Mouse (Mus musculus) c-Kit-positive CD71-positive TER-119-positive erythroid progenitor cells, embryonic 14.5 days (primary cell): Measurements from ENCODE around the gene Scamp1.

ENCODE experiments used
- DNase-seq: peaks from one replicate; pipeline ENCODE4 v3.0.0-alpha.2; 2013; ENCODE audit warnings: low spot score

The Scamp1 gene

GRCm38 (mm10) chr13:94224717-94225705 is 60.6 kb downstream of the Scamp1 start:
- DNase-seq = no peak

GRCm38 (mm10) chr13:94223609-94224008 is 62.0 kb downstream of the Scamp1 start:
- DNase-seq = no peak

GRCm38 (mm10) chr13:94212716-94213115 is 72.9 kb downstream of the Scamp1 start:
- DNase-seq = no peak

- DNase-seq = no peak
These were observed 73.5 kb downstream of the Scamp1 start for GRCm38 (mm10) chr13:94212179-94212578.

GRCm38 (mm10) chr13:94211236-94212119 is 74.2 kb downstream of the Scamp1 start:
- DNase-seq = no peak

- no peak for DNase-seq
These were observed 76.8 kb downstream of the Scamp1 start for GRCm38 (mm10) chr13:94208892-94209291.

GRCm38 (mm10) chr13:94207973-94208372 is 77.7 kb downstream of the Scamp1 start:
- no peak for DNase-seq

- peak; percentile 41 for DNase-seq
These were observed 80.4 kb downstream of the Scamp1 start for GRCm38 (mm10) chr13:94205234-94205633.

GRCm38 (mm10) chr13:94199829-94200228 is 85.8 kb downstream of the Scamp1 start:
- no peak for DNase-seq

GRCm38 (mm10) chr13:94198616-94199015 is 87.0 kb downstream of the Scamp1 start:
- DNase-seq = no peak

- no peak for DNase-seq
These were observed 92.4 kb downstream of the Scamp1 start for GRCm38 (mm10) chr13:94193227-94193626.

- no peak for DNase-seq
These were observed 95.3 kb downstream of the Scamp1 start for GRCm38 (mm10) chr13:94190386-94190785.

- DNase-seq = no peak
These were observed 97.2 kb downstream of the Scamp1 start for GRCm38 (mm10) chr13:94188200-94189086.

GRCm38 (mm10) chr13:94185631-94186030 is 100.0 kb downstream of the Scamp1 start:
- no peak for DNase-seq

GRCm38 (mm10) chr13:94184726-94185456 is 100.8 kb downstream of the Scamp1 start:
- no peak for DNase-seq

- no peak for DNase-seq
These were observed 102.2 kb downstream of the Scamp1 start for GRCm38 (mm10) chr13:94183372-94184021.

GRCm38 (mm10) chr13:94182026-94182425 is 103.6 kb downstream of the Scamp1 start:
- no peak for DNase-seq

- no peak for DNase-seq
These were observed 104.9 kb downstream of the Scamp1 start for GRCm38 (mm10) chr13:94180477-94181420.

GRCm38 (mm10) chr13:94178401-94179040 is 107.1 kb downstream of the Scamp1 start:
- no peak for DNase-seq
